Mouse (Mus musculus) limb, embryonic 11.5 days (tissue): ENCODE measurements around the gene Zfp553. TPM values are rescaled to one million over a fixed set of nuclear protein-coding genes. Genes with fewer than 3 reads are reported as not detected.

ENCODE experiments used
- ATAC-seq: fragments of 200-750 bp; cut with Nextera tagmentation; 2 replicates; pipeline ENCODE4 v1.8.0; 2017; ENCODE audit warnings: low read depth; ENCODE audit not compliant: insufficient number of reproducible peaks, low FRiP score, low TSS enrichment
- DNase-seq: peaks from one replicate; pipeline ENCODE4 v3.0.0-alpha.2; 2015; ENCODE audit warnings: low spot score
- H3K27ac ChIP-seq: fragments of 300-500 bp; sonication (generic); replicated peaks from 2 replicates; pipeline ENCODE4 v1.5.1; 2014; ENCODE audit warnings: low read depth, mild to moderate bottlenecking, low read length
- H3K27me3 ChIP-seq: fragments of 300-500 bp; sonication (generic); 2 replicates; pipeline ENCODE4 v1.6.1; 2014; ENCODE audit warnings: mild to moderate bottlenecking, low read length, mixed read lengths; ENCODE audit not compliant: control insufficient read depth, insufficient read depth
- H3K36me3 ChIP-seq: fragments of 300-500 bp; sonication (generic); 2 replicates; pipeline ENCODE4 v1.6.1; 2014; ENCODE audit warnings: mild to moderate bottlenecking, low read length, moderate library complexity, mixed read lengths; ENCODE audit not compliant: control insufficient read depth, insufficient read depth
- H3K4me1 ChIP-seq: fragments of 300-500 bp; sonication (generic); 2 replicates; pipeline ENCODE4 v1.6.1; 2014; ENCODE audit warnings: low read length, mixed read lengths; ENCODE audit not compliant: control insufficient read depth, insufficient read depth
- H3K4me2 ChIP-seq: fragments of 300-500 bp; sonication (generic); 2 replicates; pipeline ENCODE4 v1.6.1; 2014; ENCODE audit warnings: low read depth, mild to moderate bottlenecking, moderate library complexity; ENCODE audit not compliant: severe bottlenecking
- H3K4me3 ChIP-seq: fragments of 300-500 bp; sonication (generic); 2 replicates; pipeline ENCODE4 v1.5.1; 2014; ENCODE audit warnings: low read depth, low read length
- H3K9ac ChIP-seq: fragments of 300-500 bp; sonication (generic); 2 replicates; pipeline ENCODE4 v1.6.1; 2014; ENCODE audit warnings: mild to moderate bottlenecking, low read length
- H3K9me3 ChIP-seq: fragments of 300-500 bp; sonication (generic); 2 replicates; pipeline ENCODE4 v1.6.1; 2016; ENCODE audit warnings: low read length; ENCODE audit not compliant: control insufficient read depth
- WGBS: fragments of 180-500 bp; shearing (Covaris S2); extraction: QIAGEN DNeasy Blood & Tissue Kit; methylation state at CpG from one replicate; pipeline ENCODE4 v1.1.7; 2014; 5-methylcytosine and 5-hydroxymethylcytosine counted together
- polyA plus RNA-seq: library from polyadenylated mRNA; unstranded; fragments of >200 nt; fragmentation: Nextera tagmentation; extraction: Ambion mirVana; gene quantifications from 2 replicates; pipeline ENCODE4 v1.2.1, GENCODE M21; 2014

The Zfp553 gene
- polyA plus RNA-seq, 1 experiment from 2014 or later, result 29.1 TPM

DNA sequence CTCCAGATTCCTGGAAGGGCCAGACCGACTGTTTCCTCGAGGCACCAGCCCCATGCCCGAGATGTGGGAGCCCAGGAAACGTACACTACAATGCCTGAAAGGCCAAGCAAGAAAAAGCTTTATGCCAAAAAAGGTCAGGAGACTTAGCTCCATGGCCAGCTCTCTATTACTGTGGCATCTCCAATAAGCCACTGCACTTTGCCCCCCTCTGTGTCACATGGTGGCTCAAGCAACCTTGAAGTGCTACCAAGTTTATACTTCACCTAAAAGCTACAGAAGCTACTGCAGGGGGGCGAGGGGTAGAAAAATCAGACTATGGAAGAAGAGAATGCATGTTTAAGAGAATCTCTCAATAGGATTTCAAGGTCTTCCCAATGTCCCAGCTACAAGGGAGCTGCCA, 39.9 kb upstream of the Zfp553 start:
- ATAC-seq (no peak), DNase-seq (no peak)
- whole genome bisulfite sequencing, result 94% methylated on average over 5 of the region's 5 CpGs
- Histone ChIP-seq H3K9ac (no peak overlapping the region), H3K9me3 (no peaks in the 10 kb centered on the region), H3K36me3 (peaks cover 27% of the 10 kb centered on the region), H3K4me2 (0 out of 2 replicates have a peak overlapping the region, but pooled peaks have one; percentile 1), H3K27me3 (no peaks in the 10 kb centered on the region), H3K27ac (no peak overlapping the region), H3K4me1 (peaks cover 14% of the 10 kb centered on the region), H3K4me3 (no peak overlapping the region)

DNA sequence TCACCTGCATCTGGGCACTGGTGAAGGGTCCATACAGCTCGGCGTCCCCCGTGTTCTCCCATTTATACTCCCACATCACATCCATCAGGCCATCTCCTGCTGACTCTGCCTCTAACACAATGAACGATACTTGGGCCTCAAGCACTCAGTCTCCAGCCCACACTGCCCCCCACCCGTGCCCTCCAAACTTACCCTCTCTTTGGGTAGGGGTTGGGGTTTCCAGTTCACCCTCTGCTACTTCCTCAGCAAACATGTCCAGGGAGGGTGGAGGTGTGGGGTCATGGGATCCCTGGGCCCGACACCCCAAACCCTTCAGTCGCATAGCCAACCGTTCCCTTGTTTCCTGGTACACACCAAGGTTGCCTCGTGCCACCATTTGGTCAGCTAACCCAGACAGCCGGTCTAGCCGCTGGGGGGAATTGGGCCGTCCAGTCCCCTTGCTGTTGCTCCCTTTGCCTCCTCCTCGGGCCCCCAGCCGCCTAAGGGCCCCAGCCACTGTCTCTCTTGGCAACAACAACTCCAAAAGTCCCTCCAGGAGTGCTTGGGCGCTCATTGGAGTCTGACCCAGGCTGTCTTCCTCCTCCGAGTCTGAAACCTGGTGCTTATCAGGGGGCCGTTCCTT, 38.7 kb upstream of the Zfp553 start:
- H3K36me3 ChIP-seq, result peaks cover 39% of the 10 kb centered on the region
- H3K27me3 ChIP-seq, result no peaks in the 10 kb centered on the region
- DNase-seq (no peak), ATAC-seq (no peak)
- H3K4me3 ChIP-seq, result 0 out of 2 replicates have a peak overlapping the region, but pooled peaks have one; percentile 6
- 95% methylated on average over 17 of the region's 17 CpGs for WGBS
- no peaks in the 10 kb centered on the region for H3K9me3 ChIP-seq
- H3K4me2 ChIP-seq, result peak overlapping the region; percentile 89
- H3K27ac ChIP-seq, result no peak overlapping the region
- H3K4me1 ChIP-seq, result peaks cover 14% of the 10 kb centered on the region
- H3K9ac ChIP-seq, result peak overlapping the region; percentile 87

DNA sequence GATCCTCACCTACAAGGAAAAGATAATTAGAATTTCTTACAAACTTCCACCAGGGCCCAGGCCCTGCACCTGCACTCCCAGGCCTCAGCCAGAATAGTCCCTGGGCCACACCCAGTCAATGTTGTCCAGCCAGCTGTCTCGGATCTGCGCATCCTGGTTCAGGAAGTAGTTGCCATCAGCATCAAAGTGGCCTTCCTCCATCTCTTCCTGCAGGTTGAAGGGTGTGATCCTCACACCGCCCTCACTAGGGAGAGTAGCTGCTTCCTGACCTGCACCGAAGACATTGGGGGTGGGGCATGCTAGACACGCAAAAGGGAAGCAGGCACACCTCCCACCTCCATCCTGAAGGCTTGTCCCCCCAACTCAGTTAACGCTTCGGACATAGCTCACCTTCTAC, 38.2 kb upstream of the Zfp553 start:
- ATAC-seq (no peak), DNase-seq (no peak)
- 83% methylated on average over 7 of the region's 7 CpGs for WGBS

DNA sequence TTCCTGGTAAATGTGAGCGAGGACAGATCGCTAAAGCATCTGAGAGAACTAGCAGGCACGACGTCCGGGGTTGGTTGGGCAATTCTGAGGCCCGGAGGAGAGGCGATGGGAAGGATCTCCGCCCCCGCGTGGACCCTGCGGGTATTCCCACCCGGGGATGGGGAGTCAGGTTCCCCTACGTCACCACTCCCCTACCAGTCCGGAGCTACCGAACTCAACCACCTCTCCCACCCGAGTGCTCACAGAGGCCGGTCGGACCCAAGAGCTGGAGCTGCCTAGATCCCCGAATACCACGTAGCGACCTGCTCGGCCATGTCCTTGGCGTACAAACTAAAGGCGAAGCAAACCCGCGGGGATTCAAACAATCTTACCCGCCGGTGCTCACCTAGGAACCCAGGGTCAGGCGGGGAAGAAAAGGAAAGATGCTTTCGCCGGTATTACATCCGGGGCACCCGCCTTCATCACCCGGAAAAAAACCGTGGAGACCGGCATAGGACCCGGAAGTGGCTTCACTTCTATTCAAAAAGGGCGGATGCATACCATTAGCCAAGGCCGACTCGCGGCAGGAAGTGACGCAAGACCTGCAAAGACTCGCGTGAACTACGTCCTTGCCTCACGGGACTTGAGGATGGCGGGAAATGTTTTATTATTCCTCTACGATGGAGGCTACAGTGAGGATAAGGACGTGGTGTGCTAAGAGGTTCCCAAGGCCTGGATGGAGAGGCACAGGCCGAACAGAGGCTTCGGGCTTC, 37.1 kb upstream of the Zfp553 start, which contains the start of gene Cd2bp2:
Gene Cd2bp2, minus strand, starts transcription at position 507 of the 752 bp plus-strand sequence.
- H3K27me3 ChIP-seq, result no peaks in the 10 kb centered on the region
- peak; percentile 96 for ATAC-seq
- peak within 1 kb of the TSS; percentile 91 for H3K27ac ChIP-seq
- H3K9me3 ChIP-seq, result no peaks in the 10 kb centered on the region
- H3K4me3 ChIP-seq, result peak within 1 kb of the TSS; percentile 72
- peaks cover 42% of the 10 kb centered on the region for H3K36me3 ChIP-seq
- H3K9ac ChIP-seq, result peak within 1 kb of the TSS; percentile 87
- WGBS, result under 1% methylated on average over 51 of the region's 51 CpGs
- peak within 1 kb of the TSS; percentile 89 for H3K4me2 ChIP-seq
- peaks cover 14% of the 10 kb centered on the region for H3K4me1 ChIP-seq
- DNase-seq, result peak; percentile 96

More for the DNA sequence above, 38.2 kb upstream of the Zfp553 start:
- Histone ChIP-seq H3K4me2 (peak overlapping the region; percentile 89), H3K9me3 (no peaks in the 10 kb centered on the region), H3K27me3 (no peaks in the 10 kb centered on the region), H3K4me3 (peak overlapping the region; percentile 72), H3K4me1 (peaks cover 14% of the 10 kb centered on the region), H3K36me3 (peaks cover 39% of the 10 kb centered on the region), H3K27ac (no peak overlapping the region; the same call in 1 of the 2 replicates), H3K9ac (peak overlapping the region; percentile 87)

DNA sequence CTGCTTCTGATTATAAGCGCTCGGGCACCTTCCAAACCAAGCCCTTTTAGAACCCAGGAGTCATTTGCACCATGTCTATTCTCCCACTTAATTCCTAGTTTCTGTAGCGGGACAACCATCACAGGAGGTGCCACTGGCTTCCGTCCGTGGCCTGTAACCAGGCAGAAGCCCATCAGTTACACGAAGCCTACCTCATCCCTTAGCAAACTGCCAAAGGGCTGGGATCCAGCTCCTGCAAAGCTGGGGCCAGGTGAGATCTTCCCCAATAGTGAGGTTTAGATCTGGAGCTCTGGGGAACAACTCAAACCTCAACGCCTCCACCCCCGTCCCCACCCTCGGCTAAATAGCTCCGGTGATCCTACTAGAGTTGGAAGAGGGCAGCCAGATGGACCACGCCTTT, 36.4 kb upstream of the Zfp553 start:
- Histone ChIP-seq H3K4me2 (peak overlapping the region; percentile 52), H3K9me3 (no peaks in the 10 kb centered on the region), H3K4me1 (peaks cover 14% of the 10 kb centered on the region), H3K36me3 (peaks cover 45% of the 10 kb centered on the region), H3K27ac (peak overlapping the region; percentile 91; the same call in 1 of the 2 replicates), H3K27me3 (no peaks in the 10 kb centered on the region), H3K9ac (peak overlapping the region; percentile 83), H3K4me3 (peak overlapping the region; percentile 72)
- WGBS, result 65% methylated on average over 11 of the region's 11 CpGs
- no peak for ATAC-seq
- no peak for DNase-seq

DNA sequence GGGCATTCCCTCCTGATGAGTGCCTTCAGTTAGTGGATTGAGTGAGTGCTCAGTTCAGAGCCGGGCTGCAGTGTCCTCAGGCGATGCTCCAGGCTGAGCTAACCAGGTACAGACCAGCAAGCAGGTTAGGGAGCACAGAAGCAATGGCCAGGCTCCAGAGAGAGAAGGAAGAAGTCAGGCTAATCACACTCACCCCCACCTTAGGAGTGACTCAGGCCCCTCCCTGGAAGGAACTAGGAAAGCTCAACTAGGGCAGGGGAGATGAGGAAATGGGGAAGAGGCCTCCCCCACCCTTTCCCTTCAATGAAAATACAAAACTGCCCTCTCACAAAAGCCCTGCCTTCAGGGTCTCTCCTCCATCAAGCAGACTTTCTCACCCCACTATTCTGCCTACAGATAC, 26.3 kb upstream of the Zfp553 start:
- WGBS, result 60% methylated on average over 2 of the region's 2 CpGs
- Histone ChIP-seq H3K4me2 (peak overlapping the region; percentile 96), H3K27me3 (no peaks in the 10 kb centered on the region), H3K9ac (peak overlapping the region; percentile 84; the same call in 1 of the 2 replicates), H3K36me3 (peaks cover 10% of the 10 kb centered on the region; the same call in 1 of the 2 replicates), H3K9me3 (no peaks in the 10 kb centered on the region), H3K27ac (no peak overlapping the region), H3K4me3 (peak overlapping the region; percentile 92), H3K4me1 (peaks cover 13% of the 10 kb centered on the region)
- DNase-seq (no peak), ATAC-seq (no peak)

DNA sequence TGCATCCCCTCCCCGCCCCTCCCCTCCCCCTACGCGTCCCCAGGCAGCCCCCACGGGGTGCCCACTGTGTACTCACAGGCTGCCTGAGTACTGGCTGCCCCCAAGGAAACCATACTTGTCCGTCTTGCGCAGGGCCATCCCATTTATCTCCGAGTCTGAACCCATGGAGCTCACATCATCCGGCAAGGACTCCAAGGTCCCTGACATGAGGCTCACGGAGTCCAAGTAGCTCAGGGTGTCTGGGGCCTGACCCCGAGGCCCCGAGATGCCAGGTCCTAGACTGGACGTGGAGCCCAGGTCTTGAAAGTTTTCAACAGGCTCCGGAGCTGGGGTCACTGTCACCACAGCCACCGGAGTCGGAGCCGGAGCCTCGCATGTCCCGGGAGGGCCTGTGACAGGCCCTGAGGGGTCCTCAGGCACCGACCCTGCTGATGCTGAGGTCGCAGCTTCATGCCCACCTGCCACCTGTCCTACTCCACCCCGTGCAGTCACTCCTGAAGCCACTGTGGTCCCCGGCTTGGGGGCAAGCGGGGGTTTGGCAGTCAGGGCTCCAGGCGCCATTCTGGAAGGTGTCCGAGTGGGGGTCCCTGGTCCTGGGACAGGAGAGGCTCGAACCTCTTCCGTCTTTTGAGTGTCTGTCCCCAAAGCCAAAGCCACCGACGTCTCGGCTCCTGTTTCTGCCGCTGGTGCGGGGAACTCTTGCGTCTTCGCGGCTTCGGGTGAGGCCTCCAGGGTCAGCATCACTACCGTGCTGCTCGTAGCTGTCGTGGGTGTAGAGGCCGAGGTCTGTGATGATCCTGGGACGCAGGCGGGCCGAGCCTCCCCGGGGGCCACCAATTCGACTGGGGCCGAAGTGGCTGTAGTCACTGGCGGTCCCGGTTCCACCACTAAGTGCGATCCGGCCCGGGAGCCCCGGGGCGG, 25.2 kb upstream of the Zfp553 start:
- under 1% methylated on average over 53 of the region's 53 CpGs for WGBS
- Histone ChIP-seq H3K4me2 (peak overlapping the region; percentile 96), H3K27me3 (no peaks in the 10 kb centered on the region), H3K27ac (peak overlapping the region; percentile 86), H3K9me3 (no peaks in the 10 kb centered on the region), H3K36me3 (peaks cover 10% of the 10 kb centered on the region; the same call in 1 of the 2 replicates), H3K4me3 (peak overlapping the region; percentile 92), H3K9ac (peak overlapping the region; percentile 84), H3K4me1 (peaks cover 13% of the 10 kb centered on the region)
- DNase-seq (peak; percentile 56), ATAC-seq (peak; percentile 7; the same call in 1 of the 2 replicates)

DNA sequence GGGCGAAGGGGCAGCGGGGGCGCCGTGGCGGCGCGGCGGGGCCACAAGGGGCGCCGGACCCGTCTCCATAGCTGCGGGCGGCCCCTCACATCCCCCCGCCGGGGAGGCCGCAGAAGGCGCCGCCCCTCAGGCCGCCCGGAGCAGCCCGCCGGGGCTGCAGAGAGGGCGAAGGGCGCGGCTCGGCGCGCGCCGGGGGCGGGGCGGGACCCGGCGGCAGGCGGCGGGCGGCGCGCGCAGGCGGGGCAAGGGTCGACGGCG, 24.6 kb upstream of the Zfp553 start, which contains the start of gene Tbc1d10b:
Gene Tbc1d10b, minus strand, starts transcription at position 174 of the 258 bp plus-strand sequence.
- peak; percentile 36 for ATAC-seq
- WGBS, result under 1% methylated on average over 26 of the region's 44 CpGs
- H3K27me3 ChIP-seq, result no peaks in the 10 kb centered on the region
- peaks cover 5% of the 10 kb centered on the region; the same call in 1 of the 2 replicates for H3K36me3 ChIP-seq
- H3K4me1 ChIP-seq, result peaks cover 13% of the 10 kb centered on the region
- H3K9ac ChIP-seq, result peak within 1 kb of the TSS; percentile 84
- H3K4me2 ChIP-seq, result peak within 1 kb of the TSS; percentile 96
- H3K27ac ChIP-seq, result peak within 1 kb of the TSS; percentile 86
- peak within 1 kb of the TSS; percentile 92 for H3K4me3 ChIP-seq
- no peaks in the 10 kb centered on the region for H3K9me3 ChIP-seq
- no peak for DNase-seq
